In the genomic region with DNA sequence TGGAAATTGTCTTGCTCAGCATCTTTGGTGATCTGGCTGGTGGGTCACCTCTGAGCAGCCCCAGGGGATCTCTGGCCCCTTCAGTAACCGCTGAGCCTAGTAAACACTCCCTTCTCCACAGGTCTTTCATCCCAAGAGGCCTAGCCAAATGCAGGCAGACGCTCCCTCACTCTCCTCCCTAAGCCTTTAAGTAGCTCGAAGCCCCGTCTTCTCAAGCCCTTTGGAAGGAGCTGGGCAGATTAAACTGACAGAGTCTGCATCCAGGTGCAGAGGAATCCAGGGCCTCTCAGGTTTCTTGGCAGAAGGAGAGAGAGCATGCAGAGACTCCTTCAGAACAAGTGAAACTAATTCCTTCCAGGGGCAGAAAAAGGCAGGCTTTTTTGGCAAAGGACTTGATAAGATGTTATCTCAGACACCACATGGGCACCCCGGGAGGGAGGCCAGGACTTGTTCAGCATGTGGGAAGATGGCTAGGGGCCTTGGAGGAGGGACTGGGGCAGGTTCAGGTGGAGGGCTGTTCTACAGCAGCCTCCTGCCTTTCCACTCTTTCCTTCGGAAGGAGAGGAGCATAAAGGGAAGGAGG, we compare ENCODE assay signal across 15 mouse cellular contexts. TPM values are rescaled to one million over a fixed set of nuclear protein-coding genes. Genes with fewer than 3 reads are reported as not detected.
A peak's percentile ranks its signal among the peaks of the same experiment; 100 is the strongest.
DNase-seq lines count a peak whose midpoint lies in the region; ATAC-seq and TF ChIP-seq lines count a peak whose summit lies in the region.
"Had no signal": no experiment of that assay in that cellular context is flagged by ENCODE, and none has a peak within 500 bp of the region (broad histone marks: within the 10 kb centered on the region; RNA-seq: fewer than 3 reads in every experiment).

No protein-coding gene starts in this region.

- no peaks in the 10 kb centered on the region for H3K36me3 ChIP-seq in intestine, embryonic 16.5 days (ENCODE audit: control insufficient read depth, insufficient read depth, low read length)
- H3K36me3 ChIP-seq in intestine, postnatal 0 days (ENCODE audit: control insufficient read depth, insufficient read depth) = no peaks in the 10 kb centered on the region
- H3K36me3 ChIP-seq in embryonic facial prominence, embryonic 14.5 days (ENCODE audit: control insufficient read depth, insufficient read depth, low read length) = no peaks in the 10 kb centered on the region
- H3K36me3 ChIP-seq in stomach, postnatal 0 days (ENCODE audit: control insufficient read depth, insufficient read depth, low read length) = no peaks in the 10 kb centered on the region
- no peaks in the 10 kb centered on the region for H3K36me3 ChIP-seq in kidney, embryonic 15.5 days
- H3K36me3 ChIP-seq: forebrain, embryonic 12.5 days; heart, embryonic 15.5 days; hindbrain, embryonic 12.5 days had no signal

- 33% methylated on average over 6 of the region's 6 CpGs for WGBS in intestine, embryonic 16.5 days
- WGBS in intestine, postnatal 0 days = 32% methylated on average over 6 of the region's 6 CpGs
- WGBS in embryonic facial prominence, embryonic 14.5 days = 12% methylated on average over 6 of the region's 6 CpGs
- WGBS in stomach, postnatal 0 days = 25% methylated on average over 6 of the region's 6 CpGs
- 30% methylated on average over 6 of the region's 6 CpGs for WGBS in kidney, embryonic 15.5 days

- H3K4me2 ChIP-seq in intestine, embryonic 16.5 days (ENCODE audit: low read depth, low read length) = no peak overlapping the region
- H3K4me2 ChIP-seq in intestine, postnatal 0 days (replicated peaks; ENCODE audit: low read depth) = no peak overlapping the region
- no peak overlapping the region for H3K4me2 ChIP-seq in embryonic facial prominence, embryonic 14.5 days (ENCODE audit: low read depth, low read length)
- H3K4me2 ChIP-seq in stomach, postnatal 0 days (replicated peaks; ENCODE audit: low read depth) = no peak overlapping the region
- H3K4me2 ChIP-seq in kidney, embryonic 15.5 days = no peak overlapping the region
- H3K4me2 ChIP-seq: forebrain, embryonic 12.5 days; heart, embryonic 15.5 days; hindbrain, embryonic 12.5 days; liver, embryonic 11.5 days had no signal

- no peak for TF ChIP-seq CTCF in intestine, postnatal 0 days (IDR thresholded peaks at IDR 0.05; ENCODE audit: low read depth)
- no peak for TF ChIP-seq CTCF in stomach, postnatal 0 days (IDR thresholded peaks at IDR 0.05; ENCODE audit: low read depth)

- H3K27ac ChIP-seq in intestine, embryonic 16.5 days (ENCODE audit: low read length) = no peak overlapping the region
- no peak overlapping the region for H3K27ac ChIP-seq in intestine, postnatal 0 days (ENCODE audit: low read depth, low read length)
- peak overlapping the region; percentile 71 for H3K27ac ChIP-seq in embryonic facial prominence, embryonic 14.5 days (replicated peaks; ENCODE audit: low read depth, low read length)
- no peak overlapping the region; the same call in 1 of the 2 replicates for H3K27ac ChIP-seq in stomach, postnatal 0 days (replicated peaks)
- H3K27ac ChIP-seq in kidney, embryonic 15.5 days = no peak overlapping the region
- H3K27ac ChIP-seq: forebrain, embryonic 12.5 days; heart, embryonic 15.5 days; hindbrain, embryonic 12.5 days had no signal

- DNase-seq in urinary bladder, postnatal 14 days (ENCODE audit: low spot score) = peak; percentile 55
- no peak for DNase-seq in urinary bladder, postnatal 25 days (ENCODE audit: low spot score)
- DNase-seq in embryonic facial prominence, embryonic 14.5 days (ENCODE audit: low spot score) = peak; percentile 91
- DNase-seq in stomach, postnatal 0 days (ENCODE audit: low spot score) = no peak
- no peak for DNase-seq in spleen, postnatal 10 days (ENCODE audit: low spot score in 2 of 2)
- DNase-seq: cerebellum, adult 11 months; kidney, postnatal 14 days; thymus, postnatal 25 days had no signal

- no peaks in the 10 kb centered on the region for H3K27me3 ChIP-seq in intestine, embryonic 16.5 days (replicated peaks; ENCODE audit: control insufficient read depth, insufficient read depth, low read length)
- H3K27me3 ChIP-seq in intestine, postnatal 0 days (replicated peaks; ENCODE audit: control insufficient read depth, insufficient read depth, low read length) = 0 out of 2 replicates have a peak, but pooled peaks cover 2% of the 10 kb centered on the region
- no peaks in the 10 kb centered on the region for H3K27me3 ChIP-seq in embryonic facial prominence, embryonic 14.5 days (replicated peaks; ENCODE audit: control insufficient read depth, insufficient read depth, low read length)
- H3K27me3 ChIP-seq in stomach, postnatal 0 days (ENCODE audit: control insufficient read depth, insufficient read depth, low read length) = no peaks in the 10 kb centered on the region
- no peaks in the 10 kb centered on the region; the same call in 1 of the 2 replicates for H3K27me3 ChIP-seq in kidney, embryonic 15.5 days
- H3K27me3 ChIP-seq: hindbrain, embryonic 12.5 days had no signal

- H3K9ac ChIP-seq in intestine, embryonic 16.5 days (ENCODE audit: low read depth, low read length) = 0 out of 2 replicates have a peak overlapping the region, but pooled peaks have one; percentile 6
- H3K9ac ChIP-seq in intestine, postnatal 0 days (ENCODE audit: low read depth, low read length) = no peak overlapping the region
- no peak overlapping the region for H3K9ac ChIP-seq in embryonic facial prominence, embryonic 14.5 days (ENCODE audit: low read depth, low read length)
- no peak overlapping the region for H3K9ac ChIP-seq in stomach, postnatal 0 days (ENCODE audit: low read length)
- H3K9ac ChIP-seq in kidney, embryonic 15.5 days = no peak overlapping the region
- H3K9ac ChIP-seq: forebrain, embryonic 12.5 days; heart, embryonic 15.5 days; hindbrain, embryonic 12.5 days had no signal

- peak; percentile 58 for TF ChIP-seq EP300 in stomach, postnatal 0 days (optimal IDR thresholded peaks at IDR 0.05)

- H3K4me1 ChIP-seq in intestine, embryonic 16.5 days (ENCODE audit: control insufficient read depth, insufficient read depth, low read length) = no peaks in the 10 kb centered on the region
- H3K4me1 ChIP-seq in intestine, postnatal 0 days (replicated peaks; ENCODE audit: control insufficient read depth, insufficient read depth, low read length) = no peaks in the 10 kb centered on the region
- peaks cover 14% of the 10 kb centered on the region; the same call in 1 of the 2 replicates for H3K4me1 ChIP-seq in embryonic facial prominence, embryonic 14.5 days (ENCODE audit: control insufficient read depth, insufficient read depth, low read length)
- H3K4me1 ChIP-seq in stomach, postnatal 0 days (replicated peaks; ENCODE audit: control insufficient read depth, insufficient read depth) = peaks cover 6% of the 10 kb centered on the region
- H3K4me1 ChIP-seq in kidney, embryonic 15.5 days = peaks cover 36% of the 10 kb centered on the region

- no peak for ATAC-seq in intestine, embryonic 16.5 days
- ATAC-seq in intestine, postnatal 0 days = no peak
- peak; percentile 82 for ATAC-seq in embryonic facial prominence, embryonic 14.5 days (ENCODE audit: low read depth)
- no peak for ATAC-seq in stomach, postnatal 0 days (ENCODE audit: low FRiP score, low TSS enrichment)
- ATAC-seq in kidney, embryonic 15.5 days (replicated peaks; ENCODE audit: low FRiP score) = no peak

- no peaks in the 10 kb centered on the region for H3K9me3 ChIP-seq in intestine, embryonic 16.5 days (ENCODE audit: control insufficient read depth, low read length)
- no peaks in the 10 kb centered on the region for H3K9me3 ChIP-seq in intestine, postnatal 0 days (ENCODE audit: control insufficient read depth)
- no peaks in the 10 kb centered on the region for H3K9me3 ChIP-seq in embryonic facial prominence, embryonic 14.5 days (ENCODE audit: control insufficient read depth, low read length)
- no peaks in the 10 kb centered on the region for H3K9me3 ChIP-seq in stomach, postnatal 0 days (ENCODE audit: control insufficient read depth, low read length)
- H3K9me3 ChIP-seq in kidney, embryonic 15.5 days (replicated peaks) = no peaks in the 10 kb centered on the region
- H3K9me3 ChIP-seq: forebrain, embryonic 12.5 days; heart, embryonic 15.5 days; hindbrain, embryonic 12.5 days had no signal

- H3K4me3 ChIP-seq in intestine, embryonic 16.5 days (ENCODE audit: low read length) = no peak overlapping the region
- H3K4me3 ChIP-seq in intestine, postnatal 0 days (ENCODE audit: low read depth, low read length) = no peak overlapping the region
- H3K4me3 ChIP-seq in embryonic facial prominence, embryonic 14.5 days (ENCODE audit: low read depth, low read length) = no peak overlapping the region
- no peak overlapping the region for H3K4me3 ChIP-seq in stomach, postnatal 0 days (ENCODE audit: low read depth, low read length)
- no peak overlapping the region for H3K4me3 ChIP-seq in kidney, embryonic 15.5 days (replicated peaks)
- H3K4me3 ChIP-seq: forebrain, embryonic 12.5 days; heart, embryonic 15.5 days; hindbrain, embryonic 12.5 days had no signal

RNA-seq across cellular contexts. Expression of a gene that starts 39.4 kb away (rescaled TPM):
- polyA plus RNA-seq in intestine, embryonic 16.5 days (2015; fragmentation: Nextera tagmentation; extraction: Ambion mirVana) = 1,500 and 1,563 TPM in 2 replicates
- polyA plus RNA-seq in intestine, postnatal 0 days (2015; fragmentation: Nextera tagmentation; extraction: Ambion mirVana) = 931 and 943 TPM in 2 replicates
- 2,713 and 3,340 TPM in 2 replicates for polyA plus RNA-seq in embryonic facial prominence, embryonic 14.5 days (2014; fragmentation: Nextera tagmentation; extraction: Ambion mirVana)
- polyA plus RNA-seq in stomach, postnatal 0 days (2015; fragmentation: Nextera tagmentation; extraction: Ambion mirVana) = 1,616 and 1,849 TPM in 2 replicates
- 1,364 and 1,510 TPM in 2 replicates for polyA plus RNA-seq in kidney, embryonic 15.5 days (2015; fragmentation: Nextera tagmentation; extraction: Ambion mirVana)

RNA-seq across cellular contexts. Expression of a gene that starts 47.2 kb away (rescaled TPM):
- polyA plus RNA-seq in intestine, embryonic 16.5 days (2015; fragmentation: Nextera tagmentation; extraction: Ambion mirVana) = 0.04 and 0.05 TPM in 2 replicates
- polyA plus RNA-seq in intestine, postnatal 0 days (2015; fragmentation: Nextera tagmentation; extraction: Ambion mirVana) = not detected in 2 replicates
- polyA plus RNA-seq in embryonic facial prominence, embryonic 14.5 days (2014; fragmentation: Nextera tagmentation; extraction: Ambion mirVana) = 1.2 and 1.5 TPM in 2 replicates
- 0.61 and 0.69 TPM in 2 replicates for polyA plus RNA-seq in stomach, postnatal 0 days (2015; fragmentation: Nextera tagmentation; extraction: Ambion mirVana)
- 0.08 and 0.10 TPM in 2 replicates for polyA plus RNA-seq in kidney, embryonic 15.5 days (2015; fragmentation: Nextera tagmentation; extraction: Ambion mirVana)
- polyA plus RNA-seq: liver, embryonic 11.5 days had no signal

Comparison
In these comparisons a context has a peak if more than half of its experiments do, and no peak if none do; other contexts are left out.
1. DNase-seq: peak in urinary bladder, postnatal 14 days (single experiment) and embryonic facial prominence, embryonic 14.5 days (single experiment); none in urinary bladder, postnatal 25 days (single experiment), stomach, postnatal 0 days (single experiment) and spleen, postnatal 10 days (0 of 2).